Mouse (Mus musculus) testis, postnatal 14 days (tissue): ENCODE measurements around the gene Cenpa.

ENCODE experiments used
- DNase-seq: peaks from one replicate; pipeline ENCODE4 v3.0.0; 2021; ENCODE audit warnings: low spot score

Gene Cenpa

DNA sequence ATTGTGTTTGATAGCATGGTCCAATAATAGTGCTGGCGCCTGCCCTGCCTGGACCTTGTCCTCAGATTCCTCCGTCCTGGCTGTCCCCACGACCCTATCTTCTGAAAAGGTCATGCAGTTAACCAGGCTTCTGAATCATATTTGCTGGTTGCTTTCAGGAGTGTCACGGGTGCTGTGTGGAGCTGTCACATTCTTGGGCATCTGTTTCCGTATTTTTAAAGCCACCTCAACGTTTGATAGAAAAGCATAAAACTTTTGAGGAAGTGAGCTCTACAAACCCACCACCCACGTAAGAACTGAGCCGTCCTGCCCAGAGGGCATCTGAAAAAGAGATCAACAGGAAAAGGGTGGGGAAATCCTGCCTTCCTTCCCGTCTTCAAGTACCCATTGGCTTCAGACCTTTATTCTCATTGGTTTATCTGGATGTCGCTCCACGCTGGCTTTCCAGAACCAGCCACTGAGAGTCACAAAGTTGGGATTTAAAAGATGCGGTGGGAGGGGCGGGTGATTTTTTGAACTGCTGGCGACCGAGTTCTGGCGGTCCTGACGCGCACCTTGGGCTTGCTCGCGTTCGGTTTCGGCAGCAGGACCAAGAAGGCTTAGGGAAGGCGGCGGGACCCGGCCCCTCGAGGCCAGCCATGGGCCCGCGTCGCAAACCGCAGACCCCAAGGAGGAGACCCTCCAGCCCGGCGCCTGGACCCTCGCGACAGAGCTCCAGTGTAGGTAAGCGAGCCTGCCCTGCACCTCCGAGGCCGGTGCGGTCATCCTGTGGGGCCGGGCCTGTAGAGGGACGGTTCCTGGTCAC is at the start of gene Cenpa:
Gene Cenpa, plus strand, starts transcription at position 387 of the 805 bp plus-strand sequence.
- DNase-seq = peak; percentile 92

DNA sequence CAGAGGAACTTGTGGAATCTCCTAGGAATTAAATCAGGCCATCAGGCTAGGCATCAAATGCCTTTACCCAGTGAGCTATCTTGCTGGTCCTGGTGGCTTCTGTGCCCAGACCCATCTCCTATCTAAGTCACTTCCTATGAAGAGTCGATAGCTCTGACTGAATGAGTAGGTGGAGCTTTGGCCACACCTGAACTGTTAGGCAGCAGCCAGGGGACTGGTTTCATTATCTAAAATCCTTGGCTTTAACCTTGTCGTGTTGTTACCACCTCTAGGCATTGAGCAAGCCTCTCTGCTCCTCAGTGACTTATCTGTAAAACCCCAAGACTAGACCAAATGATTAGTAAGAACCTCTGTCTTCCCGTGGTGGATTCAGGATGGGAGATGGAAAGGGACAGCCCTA is 49.2 kb upstream of the Cenpa start:
- DNase-seq = no peak

DNA sequence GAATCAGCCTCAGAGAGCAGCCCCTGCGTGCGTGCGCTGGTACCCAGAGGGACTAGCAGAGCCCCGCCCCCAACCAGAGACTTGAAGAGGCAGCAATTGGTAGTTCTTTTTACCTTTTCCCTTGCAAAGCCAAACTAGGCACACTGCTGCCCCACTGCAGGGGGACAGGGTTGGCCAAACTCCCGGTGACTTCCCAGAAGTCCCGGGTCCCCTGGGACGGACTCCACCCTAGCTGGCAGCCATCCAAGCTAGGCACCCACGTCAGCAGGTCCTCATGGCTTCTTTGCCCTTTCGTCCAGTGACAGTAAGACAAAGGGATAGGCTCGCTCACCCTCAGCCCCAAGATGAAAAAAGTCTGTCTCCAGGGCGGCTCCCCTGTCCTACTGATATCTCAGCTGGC is 48.7 kb upstream of the Cenpa start:
- DNase-seq = no peak

DNA sequence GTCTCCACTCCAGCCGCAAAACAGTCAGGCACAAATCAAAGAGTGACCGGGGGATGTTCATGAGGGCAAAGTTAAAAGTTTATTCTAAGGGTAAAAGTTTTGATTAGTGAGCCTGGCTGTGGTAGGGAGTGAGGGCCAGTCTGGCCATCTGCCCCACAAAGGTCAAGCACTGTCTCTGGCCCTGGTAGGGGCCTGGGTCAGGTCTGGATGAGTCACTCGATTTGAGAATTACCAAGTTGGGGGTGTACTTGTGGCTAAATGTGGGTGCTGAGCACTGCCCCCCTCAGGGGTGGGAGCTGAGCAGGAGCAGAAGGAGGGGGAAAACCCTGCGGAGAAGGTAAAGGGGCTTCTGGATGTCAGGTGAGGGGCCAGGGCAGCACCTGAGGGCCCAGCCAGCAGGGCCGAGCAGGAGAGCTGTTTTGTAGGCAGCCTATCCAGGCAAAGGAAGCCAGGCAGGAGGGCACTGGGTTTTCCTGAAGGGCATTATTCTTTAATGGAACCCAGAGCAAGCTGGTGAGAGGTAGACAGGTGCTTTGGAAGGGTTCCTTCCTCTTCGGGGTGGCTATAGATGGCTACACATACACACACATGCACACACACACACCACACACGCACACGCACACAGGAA is 48.1 kb upstream of the Cenpa start:
- DNase-seq = no peak

DNA sequence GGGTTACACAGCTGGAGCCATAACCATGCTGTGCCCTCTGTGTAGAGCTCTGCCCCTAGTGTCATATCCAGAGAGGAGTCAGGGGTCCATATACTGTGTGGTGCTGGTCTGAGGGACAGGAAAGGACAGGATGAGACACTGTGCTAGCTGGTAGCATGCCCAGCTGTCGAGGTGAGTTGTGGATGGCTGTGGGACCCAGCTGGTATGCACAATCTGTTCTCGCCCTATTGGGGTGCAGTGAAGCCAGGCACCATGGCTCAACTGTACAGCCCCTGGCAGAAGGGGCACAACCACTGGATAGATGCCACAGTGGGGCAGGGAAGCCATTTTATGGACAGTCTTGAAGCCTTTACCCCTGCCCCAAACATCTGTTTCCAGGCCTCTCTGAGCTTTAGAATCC is 47.4 kb upstream of the Cenpa start:
- DNase-seq = no peak

DNA sequence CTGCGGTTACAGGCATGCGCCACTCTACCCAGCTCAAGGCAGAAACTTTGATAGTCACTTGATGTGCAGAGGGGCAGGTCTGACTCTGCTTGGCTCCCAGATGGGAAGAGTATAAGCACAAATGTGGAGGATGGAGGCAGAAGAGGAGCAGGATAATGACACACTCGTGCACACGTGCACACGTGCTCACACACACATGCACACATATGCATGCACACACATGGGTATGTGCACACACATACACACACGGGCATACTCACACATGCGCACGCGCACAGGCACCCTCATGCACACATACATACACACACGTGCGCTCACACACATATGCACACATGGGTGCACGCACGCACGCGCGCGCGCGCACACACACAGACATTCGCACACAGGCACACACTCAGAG is 46.0 kb upstream of the Cenpa start:
- no peak for DNase-seq

DNA sequence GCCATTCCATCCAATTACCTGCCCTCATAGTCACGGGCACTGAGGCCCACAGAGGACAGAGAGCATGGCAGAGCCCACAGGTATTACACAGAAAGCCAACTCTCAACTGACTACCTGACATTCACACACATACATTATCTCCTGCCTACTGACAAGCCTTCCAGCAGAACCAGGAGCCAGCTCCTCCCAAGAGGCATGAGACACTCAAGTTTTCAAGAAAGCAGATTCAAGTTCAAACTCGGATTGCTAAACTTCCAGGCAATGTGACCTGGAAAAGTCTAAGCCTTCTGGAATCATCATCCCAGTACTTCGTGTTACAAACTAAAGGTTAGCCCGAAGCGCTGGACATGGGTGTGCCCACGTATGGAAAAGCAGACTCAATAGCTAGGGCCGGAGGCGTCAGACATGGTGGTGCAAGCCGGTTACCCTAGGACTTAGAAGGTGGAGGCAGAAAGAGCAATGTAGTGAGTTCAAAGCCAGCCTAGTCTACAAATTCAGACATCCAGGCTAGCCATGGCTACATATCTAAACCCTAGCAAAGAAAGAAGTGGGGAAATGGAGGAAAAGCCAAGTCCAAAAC is 45.3 kb upstream of the Cenpa start:
- no peak for DNase-seq

DNA sequence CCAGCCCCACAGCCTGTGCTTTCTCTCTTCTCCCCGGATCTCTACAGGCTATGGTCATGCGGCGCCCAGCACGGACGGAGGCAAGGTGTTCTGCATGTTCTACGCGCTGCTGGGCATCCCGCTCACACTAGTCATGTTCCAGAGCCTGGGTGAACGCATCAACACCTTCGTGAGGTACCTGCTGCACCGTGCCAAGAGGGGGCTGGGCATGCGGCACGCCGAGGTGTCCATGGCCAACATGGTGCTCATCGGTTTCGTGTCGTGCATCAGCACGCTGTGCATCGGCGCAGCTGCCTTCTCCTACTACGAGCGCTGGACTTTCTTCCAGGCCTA is 44.8 kb upstream of the Cenpa start:
- DNase-seq = no peak

DNA sequence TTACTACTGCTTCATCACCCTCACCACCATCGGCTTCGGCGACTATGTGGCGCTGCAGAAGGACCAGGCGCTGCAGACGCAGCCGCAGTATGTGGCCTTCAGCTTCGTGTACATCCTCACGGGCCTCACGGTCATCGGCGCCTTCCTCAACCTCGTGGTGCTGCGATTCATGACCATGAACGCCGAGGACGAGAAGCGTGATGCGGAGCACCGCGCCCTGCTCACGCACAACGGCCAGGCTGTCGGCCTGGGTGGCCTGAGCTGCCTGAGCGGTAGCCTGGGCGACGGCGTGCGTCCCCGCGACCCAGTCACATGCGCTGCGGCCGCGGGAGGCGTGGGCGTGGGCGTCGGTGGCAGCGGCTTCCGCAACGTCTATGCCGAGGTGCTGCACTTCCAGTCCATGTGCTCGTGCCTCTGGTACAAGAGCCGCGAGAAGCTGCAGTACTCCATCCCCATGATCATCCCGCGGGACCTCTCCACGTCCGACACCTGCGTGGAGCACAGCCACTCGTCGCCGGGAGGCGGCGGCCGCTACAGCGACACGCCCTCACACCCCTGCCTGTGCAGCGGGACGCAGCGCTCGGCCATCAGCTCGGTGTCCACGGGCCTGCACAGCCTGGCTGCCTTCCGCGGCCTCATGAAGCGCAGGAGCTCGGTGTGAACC is 44.3 kb upstream of the Cenpa start:
- peak; percentile 23 for DNase-seq

DNA sequence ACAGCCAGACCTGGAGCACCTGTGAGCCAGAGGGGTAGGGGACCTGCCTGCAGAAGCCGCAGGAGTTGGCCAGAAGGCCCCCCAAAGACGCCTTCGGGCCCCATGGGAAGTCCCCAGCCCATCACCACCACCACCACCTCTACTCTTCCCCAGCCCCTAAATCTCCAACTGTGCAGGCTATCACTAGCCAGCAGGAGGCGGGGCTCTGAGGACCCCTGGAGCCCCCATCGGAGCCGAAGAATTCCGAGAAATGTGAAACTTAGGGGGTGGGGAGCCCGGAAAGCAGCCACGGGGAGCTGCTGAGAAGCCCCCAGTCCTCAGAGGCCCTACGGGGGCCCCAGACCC is 43.8 kb upstream of the Cenpa start:
- no peak for DNase-seq

DNA sequence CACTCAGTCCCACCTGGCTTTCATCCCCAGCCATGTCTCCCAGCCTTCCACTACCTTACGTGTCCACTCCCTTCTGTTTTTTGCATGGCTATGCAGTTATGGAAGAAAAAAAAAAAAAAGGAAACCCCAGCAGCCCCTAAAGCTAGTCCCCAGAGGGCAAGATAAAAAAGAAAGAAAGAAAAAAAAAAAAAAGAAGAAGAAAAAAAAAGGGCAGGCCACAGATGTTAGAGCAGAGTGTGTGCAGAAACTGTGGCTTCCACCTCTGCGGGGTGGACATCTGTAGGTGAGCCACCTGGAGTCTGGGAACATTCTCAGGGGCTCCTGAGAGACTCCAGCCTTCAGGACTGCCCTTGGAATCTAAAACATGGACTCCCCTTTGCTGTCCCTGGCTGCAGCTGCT is 43.2 kb upstream of the Cenpa start:
- DNase-seq = no peak

DNA sequence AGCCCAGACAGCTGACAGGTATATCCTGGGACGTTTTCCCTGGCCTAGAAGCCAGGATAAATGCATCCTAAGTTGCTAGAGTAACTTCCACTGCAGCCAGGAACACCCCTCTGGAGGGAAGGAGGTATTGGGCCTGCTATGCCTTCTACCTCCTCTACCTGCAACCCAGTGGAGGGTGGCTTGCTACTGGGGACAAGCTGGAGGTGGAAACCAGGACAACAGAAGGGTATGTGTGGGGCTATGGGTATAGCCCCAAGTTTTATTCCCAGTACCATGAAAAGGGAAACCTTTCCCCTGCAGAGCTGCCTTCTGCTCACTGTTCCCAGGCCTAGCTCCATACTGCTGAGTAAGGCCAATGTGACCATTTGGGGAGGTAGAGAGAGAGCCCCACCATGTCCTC is 42.3 kb upstream of the Cenpa start:
- no peak for DNase-seq

DNA sequence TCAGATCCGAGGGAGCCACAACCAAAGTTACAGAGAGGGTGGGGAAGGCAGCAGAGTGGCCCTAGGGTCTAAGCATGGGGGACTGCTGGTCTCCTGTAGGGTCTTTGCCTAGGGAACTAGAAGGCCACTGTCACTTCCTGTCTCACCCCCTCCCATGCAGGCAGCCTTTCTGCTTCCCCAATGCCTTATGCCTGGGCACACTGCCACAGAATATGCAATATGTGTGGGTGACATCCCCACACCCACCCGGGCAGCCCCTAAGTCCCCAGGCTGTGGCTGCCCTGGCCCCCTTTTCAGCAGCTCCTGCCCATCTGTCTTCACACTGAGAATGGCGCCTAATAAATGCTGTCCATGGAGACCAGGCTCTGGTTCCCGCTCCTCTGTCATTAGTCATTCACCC is 41.7 kb upstream of the Cenpa start:
- no peak for DNase-seq

DNA sequence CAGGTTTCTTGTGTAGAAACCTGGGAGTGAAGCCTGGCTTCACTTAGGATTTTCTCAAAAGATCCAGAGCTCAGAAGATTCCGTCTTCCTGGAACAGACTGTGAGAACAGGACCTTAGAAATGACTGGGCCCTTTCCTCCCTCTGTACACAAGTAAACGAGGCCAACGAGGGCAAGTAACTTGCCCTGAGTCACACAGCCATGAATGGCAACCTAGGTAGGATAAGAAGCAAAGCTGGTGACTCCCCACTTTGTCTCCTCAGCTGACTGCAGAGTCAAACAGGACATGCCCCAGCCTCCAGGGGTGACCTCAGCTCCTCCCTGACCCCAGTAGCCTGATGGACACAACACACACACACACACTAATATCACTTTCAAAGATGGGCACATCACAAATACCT is 41.2 kb upstream of the Cenpa start:
- DNase-seq = no peak

DNA sequence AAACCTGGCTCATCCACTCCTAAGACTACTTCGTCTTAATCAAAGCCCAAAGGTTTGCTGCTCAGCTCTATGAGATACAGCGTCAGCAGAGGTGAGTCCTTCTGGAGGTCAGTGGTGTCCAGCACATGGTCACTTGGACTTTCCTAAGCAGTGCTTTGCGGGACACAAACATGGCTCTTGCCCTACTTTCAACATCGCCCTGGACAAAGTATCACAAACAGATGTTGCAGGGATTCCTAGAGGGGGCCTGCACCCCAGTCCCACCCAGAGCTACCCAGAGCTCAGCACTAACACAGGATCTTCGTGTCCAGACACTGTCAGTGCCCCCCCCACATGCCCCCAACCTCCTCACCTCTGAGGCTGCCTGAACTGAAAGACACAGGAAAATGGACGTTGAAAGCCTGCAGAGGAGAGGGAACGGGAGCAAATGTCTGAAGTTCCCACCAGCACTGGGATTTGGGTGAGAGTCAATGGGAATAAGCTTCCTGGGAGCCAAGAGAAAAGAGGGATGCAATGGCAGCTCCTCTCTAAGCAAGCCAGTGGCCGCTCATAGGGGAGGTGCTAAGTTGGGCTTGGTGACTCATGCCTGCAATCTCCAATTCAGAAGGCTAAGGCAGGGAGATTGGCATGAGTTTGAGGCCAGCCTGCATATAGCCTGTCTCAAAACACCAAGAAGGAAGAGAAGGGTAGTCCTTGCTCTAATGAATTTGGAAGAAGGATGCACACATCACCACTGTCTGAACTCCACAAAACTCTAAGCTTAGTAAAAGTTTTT is 40.1 kb upstream of the Cenpa start:
- no peak for DNase-seq

DNA sequence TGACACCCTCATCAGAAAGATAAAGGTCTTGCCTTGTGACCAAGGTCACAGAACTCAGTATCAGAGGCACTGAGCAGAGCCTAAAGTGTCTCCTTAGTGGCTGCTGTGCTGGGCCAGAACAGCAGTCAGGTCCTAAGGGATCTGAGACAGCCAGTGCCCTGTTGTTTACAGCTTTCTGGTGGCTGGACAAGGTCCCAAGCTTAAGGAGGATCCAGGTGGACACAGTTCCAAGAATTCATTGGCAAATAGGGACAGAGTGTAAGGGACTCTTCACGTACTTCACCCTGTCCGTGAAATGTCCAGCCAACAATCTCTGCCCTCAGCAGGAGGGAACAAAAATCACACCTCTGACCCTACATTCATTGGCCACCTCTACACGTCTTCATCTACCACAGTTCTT is 38.1 kb upstream of the Cenpa start:
- no peak for DNase-seq

DNA sequence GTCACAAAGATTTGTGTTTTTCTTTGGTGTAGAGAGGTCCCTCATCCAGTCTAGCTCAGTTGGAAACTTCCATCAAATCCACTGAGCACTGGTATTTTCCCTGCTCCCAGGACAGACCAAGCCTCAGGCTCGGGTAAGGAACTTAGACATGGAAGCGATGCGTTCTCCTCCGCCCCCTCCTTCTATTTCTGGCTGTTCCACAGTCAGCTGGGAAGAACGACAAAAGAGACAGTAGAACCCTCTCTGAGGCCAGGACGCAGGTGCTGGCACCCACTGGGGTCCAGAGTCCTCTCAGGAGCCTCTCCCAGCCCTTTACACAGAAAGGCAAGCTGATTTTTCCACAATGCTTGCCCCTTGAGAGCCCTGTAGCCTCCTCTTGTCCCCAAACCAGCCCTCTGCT is 36.2 kb upstream of the Cenpa start:
- DNase-seq = no peak

DNA sequence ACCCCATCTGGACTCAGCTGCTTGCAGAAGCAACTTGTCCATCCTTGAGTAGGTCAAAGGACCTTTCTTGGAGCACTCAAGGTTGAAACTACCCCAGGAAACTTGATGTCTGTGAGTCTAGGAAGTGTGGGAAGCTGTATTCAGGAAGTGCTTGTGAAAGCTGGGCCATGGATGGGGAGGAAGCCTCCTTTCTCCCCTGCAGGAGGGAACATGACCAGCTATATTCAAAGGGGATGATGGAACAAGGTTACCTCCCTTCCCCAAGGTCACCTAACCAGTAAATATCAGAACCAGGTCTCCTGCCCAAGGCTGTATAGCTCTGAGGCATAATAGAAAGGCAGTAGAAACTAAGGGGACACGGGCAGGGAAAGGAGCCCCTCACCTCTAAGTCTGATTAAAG is 34.4 kb upstream of the Cenpa start:
- DNase-seq = no peak

DNA sequence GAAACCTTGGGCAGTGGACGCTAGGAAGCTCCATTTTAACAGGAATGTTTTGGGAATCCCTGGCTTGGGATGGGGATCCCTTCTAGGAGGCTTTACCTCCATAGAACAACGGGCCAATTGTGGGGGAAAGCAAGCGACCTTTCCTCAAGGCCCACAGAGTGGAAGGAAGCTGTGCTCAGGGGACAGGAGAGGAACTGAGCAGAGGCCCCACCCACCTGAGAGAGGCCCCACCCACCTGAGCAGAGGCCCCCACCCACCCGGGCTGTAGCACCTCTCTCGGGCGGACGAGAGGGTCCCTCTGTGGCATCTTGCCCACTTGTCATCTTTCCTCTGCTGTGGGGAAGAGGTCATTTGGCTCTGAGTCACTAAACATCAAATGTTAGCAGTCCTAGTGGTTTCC is 29.6 kb upstream of the Cenpa start:
- no peak for DNase-seq

DNA sequence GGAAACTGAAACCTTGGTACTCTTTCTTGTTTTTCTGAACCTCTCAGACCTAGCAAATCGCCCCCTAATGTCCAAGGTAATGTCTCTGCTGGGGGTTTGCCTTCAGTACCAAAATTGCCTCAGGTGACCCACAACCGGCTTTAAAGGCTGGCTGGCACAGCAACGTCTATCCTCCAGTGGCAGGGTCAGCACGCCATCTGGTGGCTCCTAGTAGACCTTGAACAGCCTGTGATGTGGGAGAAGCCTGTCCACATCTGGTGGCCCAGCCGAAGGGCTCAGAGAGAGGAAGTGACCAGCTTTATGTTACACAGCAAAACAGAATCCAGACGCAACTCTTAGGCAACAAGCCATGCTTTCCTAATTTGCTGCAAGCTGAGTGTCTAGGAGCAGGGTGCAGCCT is 28.5 kb upstream of the Cenpa start:
- peak; percentile 52 for DNase-seq

DNA sequence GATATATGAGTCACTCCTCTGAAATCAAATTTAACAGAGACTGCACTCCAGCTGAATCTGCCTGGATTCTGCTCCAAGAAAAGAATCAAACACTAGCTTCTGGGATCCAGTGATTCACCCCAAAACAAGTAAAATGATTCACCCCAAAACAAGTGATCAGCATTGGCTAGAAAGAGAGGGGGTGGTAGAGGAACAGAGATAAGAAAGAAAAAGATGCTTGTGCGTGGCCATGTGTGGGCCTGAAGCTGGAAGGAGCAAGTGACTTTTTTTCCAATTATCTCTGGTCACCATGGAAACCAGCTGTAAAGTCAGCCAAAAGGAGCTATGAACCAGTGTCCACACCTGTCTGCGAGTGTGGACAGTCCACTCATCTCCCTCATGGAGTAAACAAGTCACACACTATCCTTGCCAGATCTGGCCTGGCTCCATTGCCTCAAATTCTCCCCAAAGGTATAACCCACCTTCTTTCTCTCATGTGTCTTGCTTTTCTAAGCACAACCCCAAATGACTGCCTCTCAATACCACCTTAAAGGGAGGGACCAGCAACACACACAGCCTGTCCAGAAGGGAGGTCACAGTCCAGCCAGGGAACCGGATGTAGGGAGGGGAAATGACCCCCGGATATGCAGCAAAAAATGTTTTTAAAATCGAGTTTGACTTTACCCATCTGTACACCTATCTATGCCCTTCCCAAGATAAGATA is 22.9 kb upstream of the Cenpa start:
- DNase-seq = no peak

DNA sequence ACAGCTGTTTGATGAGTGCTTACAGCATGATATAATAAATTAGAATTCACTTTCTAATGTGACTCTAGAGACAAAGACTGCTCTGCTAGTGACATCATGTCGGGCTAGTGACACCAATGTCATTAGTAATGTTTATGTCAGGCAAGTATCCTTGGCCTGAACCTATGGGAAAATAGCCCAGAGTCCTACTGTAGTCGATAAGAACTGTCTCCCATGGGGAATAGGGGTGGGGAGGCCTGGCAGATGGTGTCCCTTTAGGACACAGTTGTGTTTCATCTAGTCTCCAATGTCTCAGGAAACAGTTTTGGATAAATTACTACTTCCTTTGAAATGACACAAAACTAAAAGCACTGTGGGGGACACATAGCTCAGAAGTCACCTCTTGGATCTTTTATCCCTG is 20.5 kb upstream of the Cenpa start:
- DNase-seq = no peak
